Mouse (Mus musculus) liver, postnatal 0 days (tissue): ENCODE results near the gene Pofut2.

Experiments
- CTCF ChIP-seq: sonication (generic); IDR thresholded peaks from 2 replicates; pipeline ENCODE4 v1.5.1; 2016; ENCODE audit warnings: antibody characterized with exemption, low read depth
- EP300 ChIP-seq: IDR thresholded peaks from 2 replicates; pipeline ENCODE4 v1.6.1; 2016; ENCODE audit warnings: antibody characterized with exemption, low read depth, mild to moderate bottlenecking

DNA sequence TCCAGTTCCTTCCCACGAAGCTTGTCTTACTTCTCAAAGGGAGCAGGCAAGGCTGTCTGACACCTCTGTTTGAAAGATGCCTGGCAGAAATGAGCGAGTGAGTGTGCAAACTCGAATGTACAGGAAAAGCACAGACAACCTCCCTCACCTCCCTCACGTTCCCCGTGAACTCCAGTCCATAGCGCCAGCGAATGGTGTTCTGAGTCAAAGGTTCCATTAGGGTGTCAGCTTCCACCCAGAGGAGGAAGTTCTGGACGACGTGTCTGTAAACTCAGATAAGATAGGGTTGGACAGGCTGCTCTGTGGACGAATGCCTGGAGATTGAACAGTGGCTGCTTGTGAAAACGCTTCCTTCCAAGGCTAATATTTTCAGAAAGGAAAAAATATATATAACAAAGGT is 37.9 kb upstream of the Pofut2 start:
- peak; percentile 90 for TF ChIP-seq EP300
- TF ChIP-seq CTCF: no peak
